Mouse (Mus musculus) neural tube, embryonic 12.5 days (tissue): Measurements from ENCODE around the gene Poc1a. TPM values are rescaled to one million over a fixed set of nuclear protein-coding genes. Genes with fewer than 3 reads are reported as not detected.

Source experiments
- ATAC-seq: fragments of 200-750 bp; cut with Nextera tagmentation; 2 replicates; pipeline ENCODE4 v1.8.0; 2017; ENCODE audit warnings: low read depth, mild to moderate bottlenecking, moderate TSS enrichment, moderate library complexity; ENCODE audit not compliant: low FRiP score
- H3K27ac ChIP-seq: fragments of 300-500 bp; sonication (generic); 2 replicates; pipeline ENCODE4 v1.5.1; 2016
- H3K27me3 ChIP-seq: fragments of 300-500 bp; sonication (generic); replicated peaks from 2 replicates; pipeline ENCODE4 v1.6.1; 2016; ENCODE audit warnings: mild to moderate bottlenecking
- H3K36me3 ChIP-seq: fragments of 300-500 bp; sonication (generic); 2 replicates; pipeline ENCODE4 v1.6.1; 2016; ENCODE audit warnings: mild to moderate bottlenecking
- H3K4me1 ChIP-seq: fragments of 300-500 bp; sonication (generic); 2 replicates; pipeline ENCODE4 v1.6.1; 2016
- H3K4me2 ChIP-seq: fragments of 300-500 bp; sonication (generic); replicated peaks from 2 replicates; pipeline ENCODE4 v1.6.1; 2016; ENCODE audit warnings: mild to moderate bottlenecking
- H3K4me3 ChIP-seq: fragments of 300-500 bp; sonication (generic); 2 replicates; pipeline ENCODE4 v1.5.1; 2016
- H3K9ac ChIP-seq: fragments of 300-500 bp; sonication (generic); 2 replicates; pipeline ENCODE4 v1.6.1; 2016; ENCODE audit warnings: mild to moderate bottlenecking
- H3K9me3 ChIP-seq: fragments of 300-500 bp; sonication (generic); 2 replicates; pipeline ENCODE4 v1.6.1; 2016; ENCODE audit warnings: mild to moderate bottlenecking
- WGBS: fragments of 180-500 bp; shearing (Covaris S2); methylation state at CpG from one replicate; pipeline ENCODE4 v1.1.7; 2016; 5-methylcytosine and 5-hydroxymethylcytosine counted together
- polyA plus RNA-seq: library from polyadenylated mRNA; unstranded; fragments of >200 nt; fragmentation: Nextera tagmentation; extraction: Ambion mirVana; gene quantifications from 2 replicates; pipeline ENCODE4 v1.2.1, GENCODE M21; 2016

Gene Poc1a
- 17.1 and 17.5 TPM in 2 replicates for polyA plus RNA-seq

DNA sequence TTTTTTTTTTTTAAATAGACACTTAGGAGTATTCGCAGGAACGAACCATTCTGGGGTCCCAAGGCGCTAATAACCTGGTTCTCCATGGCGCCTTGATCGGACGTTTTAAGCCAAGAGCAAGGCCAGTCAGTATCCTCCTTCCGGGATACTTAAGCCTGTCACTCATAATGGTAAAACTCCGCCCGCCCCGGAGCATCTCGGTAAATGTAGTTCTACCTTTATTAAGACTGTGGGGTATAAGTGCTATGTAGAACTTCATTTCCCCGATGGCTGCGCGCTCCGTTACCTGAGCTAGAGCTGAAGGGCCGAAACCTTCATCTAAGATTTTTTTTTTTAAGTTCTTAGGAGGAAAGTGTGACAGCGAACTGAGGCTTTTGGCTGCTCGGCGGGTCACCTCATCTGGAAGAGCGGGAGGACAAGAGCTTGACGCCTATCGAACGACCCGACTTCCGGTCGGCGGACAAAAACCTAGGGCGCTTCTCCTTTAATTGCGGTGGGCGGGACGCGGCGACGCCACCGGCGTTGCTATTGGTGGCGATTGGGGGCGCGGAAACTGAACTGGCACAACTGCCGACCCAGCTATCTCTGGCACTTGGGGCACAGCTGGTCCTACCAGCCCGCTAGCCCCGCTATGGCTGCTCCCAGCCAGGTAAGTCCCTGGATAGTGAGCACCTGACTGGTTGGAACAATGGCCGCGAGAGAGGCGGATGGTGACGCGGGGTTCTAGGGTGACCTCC lies at the start of gene Poc1a:
Gene Poc1a, plus strand, starts transcription at position 254 of the 737 bp plus-strand sequence.
- H3K36me3 ChIP-seq: peaks cover 8% of the 10 kb centered on the region
- peak; percentile 95 for ATAC-seq
- H3K4me3 ChIP-seq: peak within 1 kb of the TSS; percentile 49
- H3K27ac ChIP-seq: no peak within 1 kb of the TSS
- peaks cover 12% of the 10 kb centered on the region for H3K4me1 ChIP-seq
- H3K9ac ChIP-seq: peak within 1 kb of the TSS; percentile 47
- H3K27me3 ChIP-seq: no peaks in the 10 kb centered on the region
- under 1% methylated on average over 47 of the region's 47 CpGs for WGBS
- no peaks in the 10 kb centered on the region for H3K9me3 ChIP-seq
- H3K4me2 ChIP-seq: peak within 1 kb of the TSS; percentile 72

DNA sequence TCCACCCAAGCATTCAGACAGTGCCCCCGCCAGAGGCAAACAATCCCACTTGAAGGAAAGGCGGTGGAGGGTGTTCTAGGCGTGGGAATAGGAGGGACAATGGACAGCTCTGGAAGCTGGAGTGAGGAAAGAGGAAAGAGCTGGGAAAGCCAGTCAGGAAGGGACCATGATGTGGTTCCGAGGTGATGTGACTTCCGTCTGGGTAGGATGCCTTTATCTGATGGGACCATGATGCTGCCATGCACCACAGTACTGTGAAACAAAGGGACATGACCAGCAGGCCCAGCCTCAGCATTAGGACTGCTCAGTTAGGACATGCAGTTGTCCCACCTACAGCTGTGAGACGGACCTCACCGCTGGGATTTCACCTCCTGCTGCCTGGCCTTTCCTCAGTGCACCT lies 49.6 kb upstream of the Poc1a start:
- H3K36me3 ChIP-seq: peaks cover 41% of the 10 kb centered on the region
- WGBS: 85% methylated on average over 7 of the region's 7 CpGs
- H3K27me3 ChIP-seq: peaks cover 3% of the 10 kb centered on the region; the same call in 1 of the 2 replicates

DNA sequence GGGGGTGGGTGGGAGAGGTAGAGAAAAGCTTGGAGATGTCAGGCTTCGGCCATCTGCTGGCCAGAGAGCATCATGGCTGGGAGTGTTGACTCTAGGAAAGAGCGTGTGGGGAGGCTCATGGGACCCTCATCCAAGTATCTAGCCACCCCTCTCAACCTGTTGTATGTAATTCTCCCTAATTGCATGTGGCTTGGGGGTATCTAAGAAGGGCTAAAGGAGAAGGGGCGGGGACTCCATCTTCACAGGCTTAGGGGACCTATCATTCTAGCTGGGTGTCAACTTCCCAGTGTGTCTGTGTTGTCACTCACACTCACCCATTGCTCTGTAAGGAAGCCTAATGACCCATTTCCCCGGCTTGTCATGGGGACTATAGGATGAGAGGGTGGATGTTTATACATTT lies 49.0 kb upstream of the Poc1a start:
- no peaks in the 10 kb centered on the region for H3K4me1 ChIP-seq
- 84% methylated on average over 4 of the region's 4 CpGs for WGBS

More for the DNA sequence above, 49.6 kb upstream of the Poc1a start:
- ATAC-seq: no peak
- H3K27ac ChIP-seq: no peak overlapping the region
- H3K4me3 ChIP-seq: no peak overlapping the region
- H3K4me1 ChIP-seq: 0 out of 2 replicates have a peak, but pooled peaks cover 4% of the 10 kb centered on the region
- H3K9me3 ChIP-seq: no peaks in the 10 kb centered on the region
- H3K4me2 ChIP-seq: no peak overlapping the region
- no peak overlapping the region for H3K9ac ChIP-seq

DNA sequence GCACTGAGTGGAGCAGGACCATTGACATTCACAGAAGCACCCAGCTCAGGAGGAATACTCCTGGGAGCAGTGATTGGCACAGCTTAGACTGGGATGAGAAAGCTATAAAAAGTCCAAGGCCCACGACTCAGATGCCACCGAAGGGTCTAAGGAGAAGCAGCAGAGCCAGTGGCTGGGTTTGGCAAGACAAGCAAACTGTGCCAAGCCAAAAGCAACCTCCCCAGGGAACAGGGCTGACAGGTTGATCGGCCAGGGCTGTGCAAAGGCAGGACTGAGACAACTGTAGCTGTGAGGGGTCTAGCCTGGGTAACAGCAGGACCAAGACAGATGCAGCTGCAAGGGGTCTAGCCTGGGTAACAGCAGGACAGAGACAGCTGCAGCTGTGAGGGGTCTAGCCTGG lies 47.9 kb upstream of the Poc1a start:
- Histone ChIP-seq H3K4me2 (no peak overlapping the region), H3K4me3 (no peak overlapping the region), H3K9me3 (no peaks in the 10 kb centered on the region), H3K27me3 (no peaks in the 10 kb centered on the region), H3K4me1 (no peaks in the 10 kb centered on the region), H3K36me3 (peaks cover 59% of the 10 kb centered on the region), H3K9ac (no peak overlapping the region), H3K27ac (no peak overlapping the region)
- 90% methylated on average over 3 of the region's 3 CpGs for WGBS
- ATAC-seq: no peak

More for the DNA sequence above, 49.0 kb upstream of the Poc1a start:
- Histone ChIP-seq H3K9ac (no peak overlapping the region), H3K36me3 (peaks cover 47% of the 10 kb centered on the region), H3K27ac (no peak overlapping the region), H3K4me2 (no peak overlapping the region), H3K4me3 (no peak overlapping the region), H3K9me3 (no peaks in the 10 kb centered on the region), H3K27me3 (no peaks in the 10 kb centered on the region)
- ATAC-seq: no peak

DNA sequence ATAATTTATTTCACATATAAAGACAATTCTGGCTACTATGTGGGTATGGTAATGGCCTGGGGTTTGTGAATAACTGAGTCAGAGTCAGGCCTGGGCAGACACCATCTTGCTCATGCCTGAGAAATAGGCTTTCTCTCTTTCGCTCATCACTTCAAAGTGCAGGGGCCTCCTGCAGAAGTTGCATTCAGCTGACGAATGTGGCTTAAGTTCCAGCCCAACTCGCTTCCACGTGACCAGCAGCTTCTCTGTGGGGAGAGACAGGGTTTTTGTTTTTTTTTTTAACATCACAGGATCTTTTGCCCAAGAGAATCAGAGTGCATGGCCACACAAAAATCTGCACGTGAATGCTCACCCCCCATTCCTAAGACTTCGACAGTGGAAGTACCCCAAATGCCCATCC lies 46.9 kb upstream of the Poc1a start:
- Histone ChIP-seq H3K27me3 (no peaks in the 10 kb centered on the region), H3K4me2 (no peak overlapping the region), H3K4me3 (no peak overlapping the region), H3K4me1 (no peaks in the 10 kb centered on the region), H3K9ac (no peak overlapping the region), H3K36me3 (peaks cover 69% of the 10 kb centered on the region), H3K27ac (no peak overlapping the region), H3K9me3 (no peaks in the 10 kb centered on the region)
- 69% methylated on average over 6 of the region's 6 CpGs for WGBS
- no peak for ATAC-seq

DNA sequence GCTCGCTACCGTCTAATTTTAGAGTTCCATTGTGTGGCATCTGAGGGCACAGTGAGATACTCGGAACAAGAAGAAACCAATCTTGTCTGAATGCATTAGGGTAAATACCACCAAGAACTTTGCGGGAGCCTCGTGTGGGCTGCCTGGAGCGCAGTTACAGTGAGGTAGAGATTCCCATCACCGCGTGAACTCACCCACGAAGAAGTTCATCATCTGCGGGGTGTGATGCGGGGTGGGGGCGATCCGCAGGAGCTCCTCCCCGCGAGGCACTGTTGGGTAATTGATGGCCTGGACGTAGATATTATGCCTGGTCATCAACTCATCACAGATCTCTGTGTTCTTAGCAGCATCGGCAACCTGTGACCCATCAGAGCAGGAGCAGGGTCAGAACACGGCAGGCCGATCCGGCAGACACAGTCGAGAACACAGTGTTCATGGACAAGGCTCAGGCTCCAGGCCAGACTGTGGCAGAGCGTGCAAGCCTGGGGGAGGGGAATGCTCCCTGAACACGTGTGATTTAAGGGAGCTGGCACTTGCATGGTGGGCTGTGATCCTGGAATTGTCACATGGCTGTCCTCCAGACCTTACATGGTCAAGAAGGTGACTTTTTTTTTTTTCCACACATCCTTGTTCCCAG lies 45.5 kb upstream of the Poc1a start:
- Histone ChIP-seq H3K4me3 (no peak overlapping the region), H3K27me3 (no peaks in the 10 kb centered on the region), H3K27ac (no peak overlapping the region), H3K36me3 (peaks cover 82% of the 10 kb centered on the region), H3K9ac (no peak overlapping the region), H3K4me2 (no peak overlapping the region), H3K4me1 (no peaks in the 10 kb centered on the region), H3K9me3 (no peaks in the 10 kb centered on the region)
- no peak for ATAC-seq
- WGBS: 88% methylated on average over 23 of the region's 23 CpGs

DNA sequence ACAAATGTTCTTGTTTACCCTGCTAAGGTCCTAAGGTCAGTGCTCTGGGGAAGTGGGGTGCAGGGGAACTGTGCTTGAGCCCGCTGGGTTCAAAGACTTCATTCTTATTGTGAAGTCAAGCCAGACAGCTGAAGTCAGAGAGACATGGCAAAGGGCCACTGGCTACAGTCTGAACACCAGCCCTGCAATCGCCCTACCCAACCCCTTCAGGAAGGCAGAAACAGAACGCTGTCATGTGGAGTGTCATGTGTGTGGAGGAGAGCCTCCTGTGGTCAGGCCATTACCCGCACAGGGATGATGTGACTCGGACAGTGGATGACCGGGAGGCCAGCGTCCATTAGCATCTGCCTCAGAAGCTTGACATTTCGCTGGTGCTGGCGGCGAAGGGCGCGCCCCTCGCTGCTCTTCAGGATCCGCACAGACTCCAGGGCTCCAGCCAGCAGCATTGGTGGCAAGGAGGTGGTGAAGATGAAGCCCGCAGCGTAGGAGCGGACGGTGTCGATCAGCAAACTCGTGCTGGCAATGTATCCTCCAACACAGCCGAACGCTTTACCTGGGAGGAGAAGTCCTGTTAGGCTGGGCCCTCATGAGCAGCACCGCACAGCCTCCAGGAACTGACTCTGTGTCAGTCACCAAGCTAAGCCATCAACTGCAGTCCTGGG lies 44.6 kb upstream of the Poc1a start:
- no peaks in the 10 kb centered on the region for H3K9me3 ChIP-seq
- H3K4me3 ChIP-seq: no peak overlapping the region
- H3K27me3 ChIP-seq: no peaks in the 10 kb centered on the region
- no peak overlapping the region for H3K4me2 ChIP-seq
- H3K36me3 ChIP-seq: peaks cover 90% of the 10 kb centered on the region
- no peak overlapping the region for H3K9ac ChIP-seq
- H3K27ac ChIP-seq: no peak overlapping the region
- ATAC-seq: no peak
- no peaks in the 10 kb centered on the region for H3K4me1 ChIP-seq
- 93% methylated on average over 23 of the region's 23 CpGs for WGBS

DNA sequence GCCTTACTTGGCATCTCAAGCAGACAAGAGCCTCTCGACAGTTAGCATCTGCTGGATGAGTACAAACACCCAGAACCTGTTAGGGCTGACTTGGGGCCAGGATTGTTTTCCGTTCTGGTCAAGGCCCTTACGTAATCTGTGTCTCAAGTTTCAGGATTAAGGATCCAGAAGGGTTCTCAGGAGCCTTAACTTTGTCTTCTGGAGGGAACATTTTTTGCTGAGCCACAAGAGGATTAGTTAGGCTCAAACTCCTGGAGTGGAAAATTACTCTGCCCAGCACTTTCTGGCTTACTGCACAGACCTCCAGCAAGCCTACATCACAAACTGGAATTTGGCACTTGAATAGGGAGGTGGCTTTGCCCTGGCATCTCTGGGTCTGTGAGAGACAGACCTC lies 44.0 kb upstream of the Poc1a start:
- H3K4me3 ChIP-seq: no peak overlapping the region
- peaks cover 95% of the 10 kb centered on the region for H3K36me3 ChIP-seq
- no peaks in the 10 kb centered on the region for H3K9me3 ChIP-seq
- H3K9ac ChIP-seq: no peak overlapping the region
- no peak overlapping the region for H3K27ac ChIP-seq
- no peaks in the 10 kb centered on the region for H3K4me1 ChIP-seq
- WGBS: 91% methylated on average over 3 of the region's 3 CpGs
- ATAC-seq: no peak
- H3K27me3 ChIP-seq: no peaks in the 10 kb centered on the region
- H3K4me2 ChIP-seq: no peak overlapping the region

DNA sequence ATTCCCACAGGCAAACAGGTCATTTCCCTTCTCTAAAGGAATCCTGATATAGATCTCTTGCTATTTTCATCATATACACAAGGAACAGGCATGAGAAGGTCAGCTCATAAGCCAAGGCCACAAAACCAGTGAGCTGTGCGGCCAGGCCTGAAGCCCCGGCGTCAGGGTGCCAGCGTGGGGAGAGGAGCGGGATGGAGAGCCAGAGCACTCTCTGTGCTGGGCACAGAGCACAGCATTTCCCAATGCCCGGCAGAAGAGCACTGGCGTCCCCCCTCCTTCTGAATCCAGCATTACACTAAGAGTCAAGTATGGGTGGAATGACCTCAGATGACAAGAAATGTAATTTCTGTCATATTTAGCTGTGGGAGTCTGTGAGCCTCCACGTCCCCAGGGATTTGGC lies 43.5 kb upstream of the Poc1a start:
- Histone ChIP-seq H3K9me3 (no peaks in the 10 kb centered on the region), H3K27me3 (no peaks in the 10 kb centered on the region), H3K9ac (no peak overlapping the region), H3K4me1 (no peaks in the 10 kb centered on the region), H3K27ac (no peak overlapping the region), H3K4me2 (no peak overlapping the region), H3K36me3 (peaks cover 96% of the 10 kb centered on the region), H3K4me3 (no peak overlapping the region)
- WGBS: 89% methylated on average over 8 of the region's 8 CpGs
- no peak for ATAC-seq

DNA sequence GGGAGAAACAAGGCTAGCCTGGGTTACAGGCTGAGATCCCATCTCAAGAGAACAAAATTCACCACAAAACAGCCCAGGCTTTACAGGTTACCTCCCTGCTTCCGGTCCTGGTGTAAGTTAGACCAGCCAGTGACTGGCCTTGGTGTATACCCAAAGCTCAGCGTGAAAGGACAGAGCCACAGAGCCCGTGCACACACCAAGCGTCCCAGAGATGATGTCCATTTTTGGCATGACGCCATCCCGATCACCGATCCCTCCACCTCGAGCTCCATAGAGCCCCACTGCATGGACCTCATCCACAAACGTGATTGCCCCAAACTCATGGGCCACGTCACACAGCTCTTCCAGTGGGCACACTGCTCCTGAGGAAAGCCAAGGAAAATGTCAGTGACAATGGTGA lies 43.0 kb upstream of the Poc1a start:
- Histone ChIP-seq H3K27ac (no peak overlapping the region), H3K9me3 (no peaks in the 10 kb centered on the region), H3K36me3 (peaks cover 97% of the 10 kb centered on the region), H3K4me2 (no peak overlapping the region), H3K4me3 (no peak overlapping the region), H3K4me1 (no peaks in the 10 kb centered on the region), H3K27me3 (no peaks in the 10 kb centered on the region), H3K9ac (no peak overlapping the region)
- 89% methylated on average over 10 of the region's 10 CpGs for WGBS
- no peak for ATAC-seq

DNA sequence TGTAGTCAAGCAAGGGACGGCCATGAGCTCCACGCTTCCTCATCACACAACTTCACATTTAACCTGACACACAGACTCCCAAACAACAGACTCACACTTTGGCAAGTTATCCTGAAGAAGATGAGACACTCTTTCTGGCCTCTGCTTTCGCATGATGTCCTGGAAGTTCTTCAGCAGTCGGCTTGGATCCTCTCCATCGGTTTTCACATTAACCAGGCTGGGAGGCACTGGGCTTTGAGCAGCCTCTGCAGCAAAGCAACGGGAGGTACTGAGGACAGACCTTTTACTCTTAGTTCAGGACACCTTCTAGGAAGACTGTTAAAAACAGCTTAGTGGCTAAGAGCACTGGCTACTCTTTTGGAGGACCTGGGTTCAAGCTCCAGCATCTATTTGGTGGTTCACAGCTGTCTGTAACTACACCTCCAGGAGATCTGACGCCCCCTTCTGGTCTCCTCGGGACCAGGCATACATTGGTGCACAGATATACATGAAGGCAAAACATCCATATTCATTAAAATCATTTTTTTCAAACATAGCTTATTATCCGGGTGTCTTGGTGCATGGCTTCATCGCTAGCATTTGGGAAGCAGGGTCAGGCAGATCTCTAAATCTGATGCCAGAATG lies 39.2 kb upstream of the Poc1a start:
- H3K36me3 ChIP-seq: peaks cover 68% of the 10 kb centered on the region
- 91% methylated on average over 10 of the region's 10 CpGs for WGBS
- H3K4me3 ChIP-seq: no peak overlapping the region

DNA sequence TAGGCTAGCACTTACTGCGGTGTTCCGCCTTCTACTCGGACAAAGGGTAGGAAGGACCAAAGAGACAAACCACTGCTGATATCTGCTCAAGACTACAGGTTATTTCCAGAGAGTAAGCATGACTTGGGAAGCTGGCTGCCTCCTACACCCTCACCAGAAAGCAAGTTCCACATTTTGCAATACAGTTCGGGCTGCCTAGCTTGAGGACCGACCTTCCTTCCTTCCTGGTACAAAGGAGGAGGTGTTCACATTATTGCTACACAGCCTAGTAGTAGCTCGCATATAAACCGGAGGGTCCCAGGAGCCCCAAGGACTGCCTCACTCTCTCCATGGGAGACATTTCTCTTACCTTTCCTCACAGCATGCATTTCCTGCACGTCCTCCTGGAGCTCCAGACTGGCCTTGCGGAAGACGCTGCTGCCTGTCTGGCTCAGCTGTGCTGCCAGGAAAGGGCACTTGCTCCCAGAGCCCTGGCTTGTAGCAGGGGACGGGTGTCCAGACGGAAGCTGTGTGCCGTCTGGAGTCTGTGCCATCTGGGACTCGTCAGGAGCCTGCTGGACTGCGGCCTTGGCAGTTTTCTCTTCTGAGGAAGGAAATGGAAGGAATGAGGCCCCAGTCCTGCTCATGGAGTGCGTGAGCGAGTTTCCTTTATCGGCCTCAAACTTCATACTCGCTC lies 37.9 kb upstream of the Poc1a start:
- Histone ChIP-seq H3K27ac (no peak overlapping the region), H3K9ac (no peak overlapping the region), H3K4me1 (peaks cover 14% of the 10 kb centered on the region), H3K9me3 (no peaks in the 10 kb centered on the region), H3K36me3 (peaks cover 55% of the 10 kb centered on the region), H3K27me3 (no peaks in the 10 kb centered on the region), H3K4me2 (no peak overlapping the region), H3K4me3 (no peak overlapping the region)
- WGBS: 83% methylated on average over 19 of the region's 19 CpGs
- ATAC-seq: no peak

More for the DNA sequence above, 39.2 kb upstream of the Poc1a start:
- H3K4me1 ChIP-seq: peaks cover 7% of the 10 kb centered on the region
- no peak overlapping the region for H3K9ac ChIP-seq
- H3K4me2 ChIP-seq: no peak overlapping the region
- no peaks in the 10 kb centered on the region for H3K9me3 ChIP-seq
- no peaks in the 10 kb centered on the region for H3K27me3 ChIP-seq
- H3K27ac ChIP-seq: no peak overlapping the region
- ATAC-seq: no peak
